Mouse (Mus musculus) olfactory bulb, adult 2 months (tissue): Measurements from ENCODE around the gene Prkag2. TPM values are rescaled to one million over a fixed set of nuclear protein-coding genes. Genes with fewer than 3 reads are reported as not detected.

Experiments used
- H3K27ac ChIP-seq: fragments of 200-500 bp; 2 replicates; pipeline ENCODE4 v1.5.1; 2012; ENCODE audit warnings: low read depth, low read length; ENCODE audit not compliant: insufficient read depth
- H3K4me1 ChIP-seq: fragments of 200-500 bp; 2 replicates; pipeline ENCODE4 v1.6.1; 2012; ENCODE audit warnings: low read length; ENCODE audit not compliant: control insufficient read depth, insufficient read depth
- H3K4me3 ChIP-seq: fragments of 200-500 bp; 2 replicates; pipeline ENCODE4 v1.5.1; 2012; ENCODE audit warnings: mild to moderate bottlenecking, low read depth, low read length, moderate library complexity; ENCODE audit not compliant: insufficient read depth
- CTCF ChIP-seq: fragments of 200-500 bp; IDR thresholded peaks from 2 replicates; pipeline ENCODE4 v1.5.1; 2012; ENCODE audit warnings: low read depth, mild to moderate bottlenecking, low read length, moderate library complexity; ENCODE audit not compliant: insufficient read depth
- POLR2A ChIP-seq: fragments of 200-500 bp; IDR thresholded peaks from 2 replicates; pipeline ENCODE4 v1.6.1; 2012; ENCODE audit warnings: mild to moderate bottlenecking, low read depth, low read length, moderate library complexity; ENCODE audit not compliant: insufficient read depth
- WGBS: fragments of 180-500 bp; shearing (Covaris S2); methylation state at CpG from one replicate; pipeline ENCODE4 v1.1.7; 2018; 5-methylcytosine and 5-hydroxymethylcytosine counted together
- polyA plus RNA-seq: library from polyadenylated mRNA; stranded (reverse); fragments of >200 nt; gene quantifications from 2 replicates; pipeline ENCODE4 v1.2.4, GENCODE M21; 2012; ENCODE audit warnings: low replicate concordance; ENCODE audit not compliant: missing spikeins, insufficient read depth, insufficient read length

The Prkag2 gene
- polyA plus RNA-seq, 1 experiment: not detected

DNA sequence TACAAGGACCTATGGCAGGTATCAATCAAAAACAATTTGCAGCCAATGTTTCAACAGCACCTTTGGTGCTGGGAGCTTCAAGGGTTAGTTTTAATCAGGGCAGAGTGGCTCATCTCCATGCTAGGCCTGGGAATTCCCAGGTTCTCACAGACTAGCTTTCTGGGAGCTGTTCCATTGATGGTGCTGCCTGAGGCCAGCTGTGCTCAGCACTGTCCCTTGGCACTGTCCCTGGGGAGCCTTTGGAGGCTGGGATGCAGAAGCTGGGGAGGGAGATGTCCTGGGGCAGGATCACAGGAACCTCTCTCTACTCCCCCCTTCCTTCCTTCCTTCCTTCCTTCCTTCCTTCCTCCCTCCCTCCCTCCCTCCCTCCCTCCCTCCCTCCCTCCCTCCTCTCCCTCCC is 13.7 kb upstream of the Prkag2 start:
- Histone ChIP-seq H3K27ac (no peak overlapping the region), H3K4me3 (no peak overlapping the region), H3K4me1 (peaks cover 8% of the 10 kb centered on the region)
- TF ChIP-seq CTCF (no peak), POLR2A (no peak)

GRCm38 (mm10) chr5:25110314-25110713 is 9.9 kb upstream of the Prkag2 start:
- TF ChIP-seq POLR2A: no peak
- no peak for TF ChIP-seq CTCF
- Histone ChIP-seq H3K27ac (no peak overlapping the region), H3K4me3 (no peak overlapping the region), H3K4me1 (no peaks in the 10 kb centered on the region)
- whole genome bisulfite sequencing: 81% methylated on average over 3 of the region's 3 CpGs

DNA sequence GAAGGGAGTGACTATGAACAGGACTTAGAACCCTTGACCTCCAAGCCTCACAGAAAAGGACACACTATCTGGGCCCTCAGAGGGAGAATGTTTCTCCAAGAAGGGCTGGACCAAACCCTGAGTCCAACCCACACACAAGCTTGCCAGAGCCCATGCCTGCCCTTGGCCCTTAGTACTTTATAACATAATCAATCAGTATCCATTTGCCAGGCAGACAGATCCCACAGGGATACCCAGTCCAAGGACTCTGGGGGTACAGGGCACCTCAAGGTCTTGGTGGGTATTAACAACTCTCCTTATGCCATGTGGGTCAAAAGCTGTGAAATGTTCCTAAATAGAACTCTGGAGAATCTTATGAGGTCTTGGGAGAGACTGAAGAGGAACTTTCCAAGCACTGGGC is 5.3 kb upstream of the Prkag2 start:
- Histone ChIP-seq H3K27ac (no peak overlapping the region), H3K4me1 (peaks cover 7% of the 10 kb centered on the region), H3K4me3 (no peak overlapping the region)
- no peak for TF ChIP-seq POLR2A
- TF ChIP-seq CTCF: no peak

DNA sequence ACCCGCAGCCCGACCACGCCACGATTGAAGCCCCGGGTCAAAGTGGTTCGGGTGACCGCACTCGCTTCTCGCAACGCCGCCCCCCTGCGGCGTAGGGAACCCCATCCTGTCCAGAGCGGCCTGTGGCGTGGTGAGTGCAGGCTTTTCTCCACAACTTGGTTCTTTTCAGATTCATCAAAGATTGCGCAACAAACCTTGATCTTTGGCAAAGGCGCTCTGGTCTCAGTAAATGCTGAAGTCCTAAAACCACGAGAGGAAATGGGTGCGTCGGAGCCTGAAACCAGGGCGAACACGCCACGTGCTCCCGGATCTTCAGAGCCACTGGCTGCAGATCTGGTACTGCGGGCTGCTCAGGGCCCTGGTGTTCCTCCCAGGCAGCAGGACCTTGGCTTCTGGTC is 683 bp upstream of the Prkag2 start:
- TF ChIP-seq CTCF: no peak
- no peak for TF ChIP-seq POLR2A
- peak overlapping the region; percentile 62 for H3K4me3 ChIP-seq
- WGBS: 2% methylated on average over 25 of the region's 25 CpGs
- no peak overlapping the region for H3K27ac ChIP-seq
- peaks cover 21% of the 10 kb centered on the region for H3K4me1 ChIP-seq

GRCm38 (mm10) chr5:25100157-25100515 is 306 bp downstream of the Prkag2 start:
- WGBS: under 1% methylated on average over 26 of the region's 26 CpGs
- Histone ChIP-seq H3K4me3 (peak overlapping the region; percentile 62), H3K27ac (no peak overlapping the region), H3K4me1 (peaks cover 21% of the 10 kb centered on the region)
- TF ChIP-seq CTCF (no peak), POLR2A (no peak)

GRCm38 (mm10) chr5:25099367-25100156 is 880 bp downstream of the Prkag2 start:
- H3K4me1 ChIP-seq: peaks cover 21% of the 10 kb centered on the region
- peak overlapping the region; percentile 62 for H3K4me3 ChIP-seq
- TF ChIP-seq CTCF (no peak), POLR2A (peak; percentile 27; the same call in 1 of the 2 replicates)
- 1% methylated on average over 42 of the region's 45 CpGs for WGBS
- H3K27ac ChIP-seq: no peak overlapping the region

GRCm38 (mm10) chr5:25097891-25098290 is 2.6 kb downstream of the Prkag2 start:
- peaks cover 21% of the 10 kb centered on the region for H3K4me1 ChIP-seq
- H3K4me3 ChIP-seq: no peak overlapping the region
- no peak for TF ChIP-seq CTCF
- TF ChIP-seq POLR2A: no peak
- no peak overlapping the region for H3K27ac ChIP-seq
- WGBS: 75% methylated on average over 3 of the region's 3 CpGs

GRCm38 (mm10) chr5:25096431-25096830 is 4.0 kb downstream of the Prkag2 start:
- H3K4me1 ChIP-seq: peaks cover 21% of the 10 kb centered on the region
- no peak overlapping the region for H3K4me3 ChIP-seq
- H3K27ac ChIP-seq: no peak overlapping the region
- 75% methylated on average over 4 of the region's 4 CpGs for WGBS
- TF ChIP-seq CTCF (no peak), POLR2A (no peak)

GRCm38 (mm10) chr5:25092630-25093245 is 7.7 kb downstream of the Prkag2 start:
- Histone ChIP-seq H3K27ac (no peak overlapping the region), H3K4me1 (peaks cover 4% of the 10 kb centered on the region; the same call in 1 of the 2 replicates), H3K4me3 (no peak overlapping the region)
- TF ChIP-seq POLR2A (no peak), CTCF (no peak)
- 72% methylated on average over 8 of the region's 8 CpGs for WGBS
